Mouse (Mus musculus): ENCODE measurements at regions not wholly inside any gene's neighbourhood (a gene's known extent, or its start where the extent isn't known, plus 50 kb on each side); places are given as distances from the start of the nearest gene placed in this dataset.

DNA sequence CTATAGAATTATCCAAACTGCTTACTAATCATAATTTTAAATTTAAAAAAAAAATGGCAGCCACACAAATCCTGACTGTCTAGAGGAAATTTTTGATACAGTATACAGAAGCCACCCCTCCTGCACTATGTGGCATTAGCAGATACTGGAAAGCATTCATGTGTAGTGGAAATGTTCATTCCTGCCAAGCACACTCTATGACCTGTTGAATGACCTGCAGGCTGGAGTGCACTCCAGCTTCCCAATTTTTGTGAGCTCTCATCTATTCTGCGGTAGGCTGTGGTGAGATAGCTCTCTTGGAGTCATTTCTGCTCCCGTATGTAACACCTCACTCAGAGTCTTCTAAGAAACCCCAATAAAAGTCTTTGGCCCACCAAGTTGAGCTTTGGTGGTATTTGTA, 382.5 kb downstream of the Nedd1 start:
- TF ChIP-seq POLR2A (IDR thresholded peaks at IDR 0.05; ENCODE audit: insufficient read length, low read depth) (no peak), TCF12 (IDR thresholded peaks at IDR 0.05; ENCODE audit: insufficient read depth, poor library complexity, severe bottlenecking) (no peak), POLR2AphosphoS2 (IDR thresholded peaks at IDR 0.05; ENCODE audit: insufficient read length, low read depth) (no peak), E2F4 (IDR thresholded peaks at IDR 0.05; ENCODE audit: insufficient read depth) (no peak), MYOD1 (IDR thresholded peaks at IDR 0.05; ENCODE audit: control insufficient read depth in 1 of 3, insufficient read length in 2 of 3, low read depth in 2 of 3) (no peak), MAX (IDR thresholded peaks at IDR 0.05; ENCODE audit: low read depth) (no peak), TCF3 (IDR thresholded peaks at IDR 0.05; ENCODE audit: insufficient read length, low read depth) (no peak), REST (IDR thresholded peaks at IDR 0.05; ENCODE audit: insufficient read depth, insufficient read length) (no peak), USF1 (IDR thresholded peaks at IDR 0.05; ENCODE audit: low read depth) (no peak), SRF (IDR thresholded peaks at IDR 0.05; ENCODE audit: control insufficient read depth, insufficient read length, low read depth) (no peak), CEBPB (IDR thresholded peaks at IDR 0.05; ENCODE audit: insufficient read depth, poor library complexity, severe bottlenecking) (no peak), MYOG (IDR thresholded peaks at IDR 0.05; ENCODE audit: control insufficient read depth in 1 of 3, insufficient read depth in 1 of 3, insufficient read length in 2 of 3, low read depth in 2 of 3) (no peak)

Data from myocyte (in vitro differentiated cells).